Mouse (Mus musculus) C2C12 (cell line): ENCODE measurements around the gene Olfr26.

Experiments used
- CTCF ChIP-seq: IDR thresholded peaks from one replicate; pipeline ENCODE4 v1.5.1; 2011; ENCODE audit not compliant: control insufficient read depth, insufficient read depth, insufficient read length
- FOSL1 ChIP-seq: IDR thresholded peaks from one replicate; pipeline ENCODE4 v1.8.0; 2011; ENCODE audit warnings: mild to moderate bottlenecking, low read length; ENCODE audit not compliant: poor library complexity, insufficient read depth, severe bottlenecking
- MYOD1 ChIP-seq: IDR thresholded peaks from one replicate; pipeline ENCODE4 v1.6.1; 2011; ENCODE audit warnings: low read depth; ENCODE audit not compliant: control insufficient read depth, insufficient read length

DNA sequence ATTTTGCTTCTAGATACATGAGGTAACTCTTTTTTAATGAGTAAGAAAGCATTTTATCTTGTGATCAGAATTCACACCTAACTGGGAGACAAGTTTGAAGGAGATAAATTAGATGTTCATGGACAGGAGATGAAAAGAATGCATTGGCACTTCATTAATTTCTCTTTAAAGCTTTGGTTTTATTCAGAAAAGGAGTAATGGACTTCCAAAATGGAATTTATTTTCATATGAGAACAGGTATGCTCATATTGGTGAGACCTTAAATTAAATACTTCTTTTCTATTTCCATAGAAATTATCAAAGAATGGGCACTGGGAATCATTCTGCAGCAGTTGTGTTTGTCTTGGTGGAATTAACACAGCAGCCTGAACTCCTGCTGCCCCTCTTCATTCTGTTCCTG is at the start of gene Olfr26:
- TF ChIP-seq FOSL1 (no peak), CTCF (no peak), MYOD1 (no peak)
